Mouse (Mus musculus) stomach, postnatal 0 days (tissue): ENCODE data around the gene Btaf1. TPM values are rescaled to one million over a fixed set of nuclear protein-coding genes. Genes with fewer than 3 reads are reported as not detected.

Experiments
- ATAC-seq: fragments of 200-750 bp; cut with Nextera tagmentation; 2 replicates; pipeline ENCODE4 v1.8.0; 2017; ENCODE audit not compliant: low FRiP score, low TSS enrichment
- DNase-seq: peaks from one replicate; pipeline ENCODE4 v3.0.0-alpha.2; 2016; ENCODE audit warnings: low spot score
- H3K27ac ChIP-seq: fragments of 300-500 bp; sonication (generic); replicated peaks from 2 replicates; pipeline ENCODE4 v1.5.1; 2014; ENCODE audit warnings: mild to moderate bottlenecking, control low read depth
- H3K27me3 ChIP-seq: fragments of 300-500 bp; sonication (generic); 2 replicates; pipeline ENCODE4 v1.6.1; 2014; ENCODE audit warnings: low read length; ENCODE audit not compliant: control insufficient read depth, insufficient read depth
- H3K36me3 ChIP-seq: fragments of 300-500 bp; sonication (generic); 2 replicates; pipeline ENCODE4 v1.6.1; 2014; ENCODE audit warnings: low read length, mixed read lengths; ENCODE audit not compliant: control insufficient read depth, insufficient read depth
- H3K4me1 ChIP-seq: fragments of 300-500 bp; sonication (generic); replicated peaks from 2 replicates; pipeline ENCODE4 v1.6.1; 2014; ENCODE audit warnings: antibody characterized with exemption; ENCODE audit not compliant: control insufficient read depth, insufficient read depth
- H3K4me2 ChIP-seq: fragments of 300-500 bp; sonication (generic); replicated peaks from 2 replicates; pipeline ENCODE4 v1.6.1; 2014; ENCODE audit warnings: low read depth, mild to moderate bottlenecking, control low read depth, moderate library complexity
- H3K4me3 ChIP-seq: fragments of 300-500 bp; sonication (generic); 2 replicates; pipeline ENCODE4 v1.5.1; 2014; ENCODE audit warnings: low read depth, low read length, control low read depth
- H3K9ac ChIP-seq: fragments of 300-500 bp; sonication (generic); 2 replicates; pipeline ENCODE4 v1.6.1; 2014; ENCODE audit warnings: mild to moderate bottlenecking, low read length, control low read depth, mixed read lengths
- H3K9me3 ChIP-seq: fragments of 300-500 bp; sonication (generic); 2 replicates; pipeline ENCODE4 v1.6.1; 2016; ENCODE audit warnings: low read length; ENCODE audit not compliant: control insufficient read depth
- CTCF ChIP-seq: IDR thresholded peaks from 2 replicates; pipeline ENCODE4 v1.5.1; 2016; ENCODE audit warnings: antibody characterized with exemption, low read depth, mild to moderate bottlenecking, moderate library complexity
- EP300 ChIP-seq: optimal IDR thresholded peaks from 2 replicates; pipeline ENCODE3; 2016; ENCODE audit warnings: antibody characterized with exemption
- WGBS: fragments of 180-500 bp; shearing (Covaris S2); extraction: QIAGEN DNeasy Blood & Tissue Kit; methylation state at CpG from one replicate; pipeline ENCODE4 v1.1.7; 2014; 5-methylcytosine and 5-hydroxymethylcytosine counted together
- polyA plus RNA-seq: library from polyadenylated mRNA; unstranded; fragments of >200 nt; fragmentation: Nextera tagmentation; extraction: Ambion mirVana; gene quantifications from 2 replicates; pipeline ENCODE4 v1.2.1, GENCODE M21; 2015

The Btaf1 gene
- polyA plus RNA-seq, 1 experiment from 2014 or later = 2.8 TPM

DNA sequence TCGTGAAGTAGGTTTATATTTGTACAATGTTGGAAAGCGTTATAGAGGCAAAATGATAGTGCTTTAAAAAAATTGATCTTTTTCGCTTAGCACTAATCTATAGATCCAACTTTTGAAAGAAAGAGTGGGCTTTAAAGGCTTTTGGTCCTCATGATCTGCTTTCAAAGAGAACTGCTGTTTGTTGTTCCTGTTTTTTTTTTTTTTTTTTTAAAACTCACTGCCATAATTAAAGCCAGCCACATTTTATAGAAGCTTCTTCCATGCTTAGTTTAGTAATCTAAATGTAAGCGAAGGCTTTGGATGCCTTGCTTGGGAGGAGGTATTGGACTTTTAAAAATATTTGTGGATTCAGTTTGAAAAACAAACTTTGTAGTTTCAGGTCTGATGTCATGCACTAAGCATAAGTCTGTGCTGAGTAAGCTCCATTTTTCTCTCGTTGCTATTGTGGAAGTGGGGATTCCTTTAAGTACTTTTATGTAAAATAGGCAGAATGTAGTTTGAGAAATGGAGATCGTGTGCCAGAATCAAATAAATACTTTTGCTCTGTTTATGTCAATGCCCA, 2.0 kb downstream of the Btaf1 start:
- WGBS = 70% methylated on average over 6 of the region's 6 CpGs
- H3K4me2 ChIP-seq = no peak overlapping the region
- H3K27ac ChIP-seq = no peak overlapping the region
- TF ChIP-seq EP300 (no peak), CTCF (no peak)
- no peaks in the 10 kb centered on the region for H3K27me3 ChIP-seq
- H3K36me3 ChIP-seq = no peaks in the 10 kb centered on the region
- DNase-seq (no peak), ATAC-seq (no peak)
- H3K4me3 ChIP-seq = no peak overlapping the region
- no peaks in the 10 kb centered on the region; the same call in 1 of the 2 replicates for H3K4me1 ChIP-seq
- H3K9ac ChIP-seq = no peak overlapping the region
- H3K9me3 ChIP-seq = no peaks in the 10 kb centered on the region

DNA sequence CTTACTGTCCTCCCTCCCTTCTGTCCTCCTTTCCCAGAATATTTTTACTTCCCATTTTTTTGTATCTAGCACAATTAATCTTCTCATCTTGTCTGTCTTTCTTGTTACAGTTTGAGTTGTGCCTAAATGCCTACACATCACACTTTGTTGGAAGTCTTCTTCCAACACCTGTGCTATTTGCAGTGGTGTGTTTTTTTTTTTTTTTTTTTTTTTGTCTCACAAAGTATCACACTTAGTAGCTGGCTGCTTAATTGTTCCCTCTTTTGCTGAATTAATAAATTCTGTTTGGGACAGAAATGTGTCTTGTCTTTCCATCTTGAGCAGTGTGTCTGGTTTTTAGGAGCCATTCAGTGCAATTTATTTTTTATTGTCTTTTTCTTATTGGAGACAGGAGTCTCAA, 3.9 kb downstream of the Btaf1 start:
- Histone ChIP-seq H3K27me3 (no peaks in the 10 kb centered on the region), H3K4me3 (no peak overlapping the region), H3K36me3 (no peaks in the 10 kb centered on the region), H3K4me2 (no peak overlapping the region), H3K4me1 (no peaks in the 10 kb centered on the region; the same call in 1 of the 2 replicates), H3K27ac (no peak overlapping the region), H3K9ac (no peak overlapping the region), H3K9me3 (no peaks in the 10 kb centered on the region)
- DNase-seq = no peak
- TF ChIP-seq EP300 (no peak), CTCF (no peak)
- no peak for ATAC-seq

DNA sequence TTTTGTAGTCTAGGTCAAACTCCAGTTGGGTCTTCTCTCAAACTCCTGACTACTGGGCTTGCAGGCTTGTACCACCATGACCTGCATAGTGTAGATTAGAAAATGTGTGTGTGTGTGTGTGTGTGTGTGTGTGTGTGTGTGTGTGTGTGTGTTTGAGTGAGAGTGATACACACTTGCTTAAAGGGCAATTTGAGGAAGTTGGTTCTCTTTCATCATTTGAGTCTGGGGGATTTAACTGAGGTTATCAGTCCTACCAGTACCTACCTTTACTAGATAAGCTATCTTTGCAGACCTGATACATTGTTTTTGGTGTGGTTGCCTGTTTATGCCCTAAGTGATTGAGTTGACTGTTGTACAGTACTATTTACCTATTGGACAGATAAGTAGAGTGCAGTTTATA, 6.2 kb downstream of the Btaf1 start:
- Histone ChIP-seq H3K4me2 (no peak overlapping the region), H3K9me3 (no peaks in the 10 kb centered on the region), H3K36me3 (no peaks in the 10 kb centered on the region), H3K4me3 (no peak overlapping the region), H3K27me3 (no peaks in the 10 kb centered on the region), H3K4me1 (no peaks in the 10 kb centered on the region; the same call in 1 of the 2 replicates), H3K9ac (no peak overlapping the region), H3K27ac (no peak overlapping the region)
- ATAC-seq = no peak
- DNase-seq = no peak
- TF ChIP-seq EP300 (no peak), CTCF (no peak)

DNA sequence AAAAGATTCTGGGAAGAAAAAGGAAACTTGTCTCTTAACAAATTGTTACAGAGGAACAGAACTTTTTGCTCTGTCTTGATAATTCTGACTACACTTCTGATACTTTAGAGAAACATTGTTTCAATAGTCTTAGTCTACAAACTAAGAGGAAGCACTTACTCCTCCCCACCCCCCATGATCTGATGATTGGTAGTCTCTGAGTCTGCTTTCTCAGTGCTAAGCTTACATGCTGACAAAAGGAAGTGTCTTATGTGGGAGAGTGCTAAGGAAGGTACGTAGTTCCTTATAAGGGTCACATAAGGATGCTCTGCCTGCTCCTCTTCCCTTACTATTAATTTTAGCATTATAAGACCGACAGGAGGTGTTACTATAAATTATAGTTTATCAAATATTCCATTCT, 6.7 kb downstream of the Btaf1 start:
- ATAC-seq (no peak), DNase-seq (no peak)
- Histone ChIP-seq H3K4me1 (no peaks in the 10 kb centered on the region; the same call in 1 of the 2 replicates), H3K27me3 (no peaks in the 10 kb centered on the region), H3K4me3 (no peak overlapping the region), H3K27ac (no peak overlapping the region), H3K36me3 (no peaks in the 10 kb centered on the region), H3K9me3 (no peaks in the 10 kb centered on the region), H3K4me2 (no peak overlapping the region), H3K9ac (no peak overlapping the region)
- WGBS = 86% methylated on average over 2 of the region's 2 CpGs
- TF ChIP-seq EP300 (no peak), CTCF (no peak)

DNA sequence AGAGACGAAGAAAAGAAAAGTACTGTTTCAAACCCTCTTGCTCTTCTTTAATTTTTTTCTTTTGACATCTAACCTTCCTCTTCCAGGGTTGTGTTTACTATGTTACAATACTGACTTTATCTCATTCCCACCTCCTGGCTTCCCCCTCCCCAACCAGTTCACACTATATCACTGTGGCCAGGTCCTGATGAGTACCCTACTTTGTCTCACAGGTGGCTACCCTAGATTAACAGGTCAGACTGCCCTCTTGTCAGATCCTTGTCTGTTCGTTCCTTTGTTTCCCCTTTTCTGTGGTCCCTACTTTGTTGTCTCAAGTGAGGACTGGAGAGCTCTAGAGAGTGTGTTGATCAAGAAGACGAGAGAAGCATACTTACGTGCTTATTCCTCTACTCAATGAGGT, 10.4 kb downstream of the Btaf1 start:
- H3K27me3 ChIP-seq = no peaks in the 10 kb centered on the region
- 83% methylated on average over 4 of the region's 4 CpGs for WGBS
- ATAC-seq = no peak

DNA sequence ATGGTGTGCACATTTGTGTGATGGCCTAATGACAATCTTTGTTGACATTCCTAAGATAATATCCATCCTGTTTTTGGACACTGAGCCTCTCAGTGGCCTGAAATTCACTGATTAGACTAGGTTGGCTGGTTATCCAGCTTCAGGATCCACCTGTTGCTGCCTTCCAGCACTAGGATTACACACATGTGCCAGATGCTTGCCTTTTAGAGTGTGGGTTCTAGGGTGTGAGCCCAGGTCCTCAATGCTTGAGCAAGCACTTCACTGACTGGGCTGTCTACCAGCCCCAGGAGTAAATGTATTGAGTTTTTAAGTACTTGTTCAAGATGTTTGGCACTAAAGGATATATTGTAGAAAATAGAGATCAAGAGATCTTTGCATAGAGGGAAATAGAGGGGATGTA, 12.1 kb downstream of the Btaf1 start:
- H3K4me3 ChIP-seq = no peak overlapping the region
- H3K9me3 ChIP-seq = no peaks in the 10 kb centered on the region
- H3K4me2 ChIP-seq = no peak overlapping the region
- DNase-seq (no peak), ATAC-seq (no peak)
- H3K9ac ChIP-seq = no peak overlapping the region
- no peaks in the 10 kb centered on the region for H3K36me3 ChIP-seq
- TF ChIP-seq EP300 (no peak), CTCF (no peak)
- H3K27me3 ChIP-seq = no peaks in the 10 kb centered on the region
- H3K4me1 ChIP-seq = no peaks in the 10 kb centered on the region
- no peak overlapping the region for H3K27ac ChIP-seq

More for the DNA sequence above, 10.4 kb downstream of the Btaf1 start:
- no peak for DNase-seq
- TF ChIP-seq CTCF (no peak), EP300 (no peak)
- no peaks in the 10 kb centered on the region for H3K4me1 ChIP-seq
- no peak overlapping the region for H3K4me2 ChIP-seq
- no peak overlapping the region for H3K27ac ChIP-seq
- H3K36me3 ChIP-seq = no peaks in the 10 kb centered on the region
- H3K4me3 ChIP-seq = no peak overlapping the region
- H3K9me3 ChIP-seq = no peaks in the 10 kb centered on the region
- H3K9ac ChIP-seq = no peak overlapping the region
